Mouse (Mus musculus) midbrain, postnatal 0 days (tissue): ENCODE measurements around the gene Tcp11. TPM values are rescaled to one million over a fixed set of nuclear protein-coding genes. Genes with fewer than 3 reads are reported as not detected.

Experiments used
- ATAC-seq: fragments of 200-750 bp; cut with Nextera tagmentation; 2 replicates; pipeline ENCODE4 v1.8.0; 2017; ENCODE audit warnings: moderate number of reproducible peaks, mild to moderate bottlenecking, moderate TSS enrichment, moderate library complexity; ENCODE audit not compliant: low FRiP score
- DNase-seq: peaks from one replicate; pipeline ENCODE4 v3.0.0-alpha.2; 2015; ENCODE audit warnings: low spot score
- H3K27ac ChIP-seq: fragments of 300-500 bp; sonication (generic); 2 replicates; pipeline ENCODE4 v1.5.1; 2014; ENCODE audit warnings: low read depth, mild to moderate bottlenecking, low read length, mixed read lengths
- H3K27me3 ChIP-seq: fragments of 300-500 bp; sonication (generic); 2 replicates; pipeline ENCODE4 v1.6.1; 2014; ENCODE audit warnings: low read length, control low read depth, mixed read lengths; ENCODE audit not compliant: insufficient read depth
- H3K36me3 ChIP-seq: fragments of 300-500 bp; sonication (generic); 2 replicates; pipeline ENCODE4 v1.6.1; 2014; ENCODE audit warnings: low read length, control low read depth, mixed read lengths; ENCODE audit not compliant: insufficient read depth
- H3K4me1 ChIP-seq: fragments of 300-500 bp; sonication (generic); 2 replicates; pipeline ENCODE4 v1.6.1; 2014; ENCODE audit warnings: mild to moderate bottlenecking, control low read depth, antibody characterized with exemption, low read length, mixed read lengths; ENCODE audit not compliant: insufficient read depth
- H3K4me2 ChIP-seq: fragments of 300-500 bp; sonication (generic); 2 replicates; pipeline ENCODE4 v1.6.1; 2014; ENCODE audit warnings: low read depth, mild to moderate bottlenecking, low read length, mixed read lengths; ENCODE audit not compliant: poor library complexity, severe bottlenecking
- H3K4me3 ChIP-seq: fragments of 300-500 bp; sonication (generic); 2 replicates; pipeline ENCODE4 v1.5.1; 2014; ENCODE audit warnings: low read depth, mild to moderate bottlenecking, low read length, moderate library complexity
- H3K9ac ChIP-seq: fragments of 300-500 bp; sonication (generic); replicated peaks from 2 replicates; pipeline ENCODE4 v1.6.1; 2014; ENCODE audit warnings: mild to moderate bottlenecking, low read length, moderate library complexity, mixed read lengths; ENCODE audit not compliant: poor library complexity, severe bottlenecking
- H3K9me3 ChIP-seq: fragments of 300-500 bp; sonication (generic); 2 replicates; pipeline ENCODE4 v1.6.1; 2016; ENCODE audit warnings: low read length, control low read depth
- CTCF ChIP-seq: IDR thresholded peaks from 2 replicates; pipeline ENCODE4 v1.5.1; 2016; ENCODE audit warnings: antibody characterized with exemption, mild to moderate bottlenecking
- WGBS: fragments of 180-500 bp; shearing (Covaris S2); extraction: QIAGEN DNeasy Blood & Tissue Kit; methylation state at CpG from one replicate; pipeline ENCODE4 v1.1.7; 2014; 5-methylcytosine and 5-hydroxymethylcytosine counted together
- polyA plus RNA-seq: library from polyadenylated mRNA; unstranded; fragments of >200 nt; fragmentation: Nextera tagmentation; extraction: Ambion mirVana; gene quantifications from 2 replicates; pipeline ENCODE4 v1.2.1, GENCODE M21; 2015
- total RNA-seq: library from RNA; depleted of rRNA; stranded (reverse); fragments of >200 nt; gene quantifications from 2 replicates; pipeline ENCODE4 v1.2.3, GENCODE M21; 2014

The Tcp11 gene
- total and polyA plus RNA-seq, 2 experiments from 2014 or later: 2.5 to 8.2 TPM

GRCm38 (mm10) chr17:28082863-28083262 lies 2.4 kb upstream of the Tcp11 start:
- TF ChIP-seq CTCF: no peak

GRCm38 (mm10) chr17:28081856-28082255 lies 1.4 kb upstream of the Tcp11 start:
- no peaks in the 10 kb centered on the region for H3K4me1 ChIP-seq
- TF ChIP-seq CTCF: no peak
- H3K36me3 ChIP-seq: no peaks in the 10 kb centered on the region
- 93% methylated on average over 7 of the region's 7 CpGs for WGBS
- H3K4me2 ChIP-seq: no peak overlapping the region
- H3K9ac ChIP-seq: no peak overlapping the region
- ATAC-seq (no peak), DNase-seq (no peak)
- no peak overlapping the region for H3K4me3 ChIP-seq
- no peaks in the 10 kb centered on the region for H3K27me3 ChIP-seq
- no peaks in the 10 kb centered on the region for H3K9me3 ChIP-seq
- H3K27ac ChIP-seq: no peak overlapping the region

More at GRCm38 (mm10) chr17:28082863-28083262, 2.4 kb upstream of the Tcp11 start:
- 79% methylated on average over 13 of the region's 13 CpGs for WGBS
- DNase-seq: no peak
- Histone ChIP-seq H3K4me1 (0 out of 2 replicates have a peak, but pooled peaks cover 4% of the 10 kb centered on the region), H3K4me2 (no peak overlapping the region), H3K27me3 (no peaks in the 10 kb centered on the region), H3K27ac (no peak overlapping the region), H3K9me3 (no peaks in the 10 kb centered on the region), H3K36me3 (no peaks in the 10 kb centered on the region), H3K9ac (no peak overlapping the region), H3K4me3 (no peak overlapping the region)
- no peak for ATAC-seq

GRCm38 (mm10) chr17:28081385-28081784 lies 946 bp upstream of the Tcp11 start:
- WGBS: 47% methylated on average over 9 of the region's 9 CpGs
- TF ChIP-seq CTCF: peak; percentile 76
- no peak for ATAC-seq

GRCm38 (mm10) chr17:28080817-28081165 lies 352 bp upstream of the Tcp11 start:
- DNase-seq (no peak), ATAC-seq (peak; percentile 36; the same call in 1 of the 2 replicates)
- Histone ChIP-seq H3K27me3 (no peaks in the 10 kb centered on the region), H3K9me3 (no peaks in the 10 kb centered on the region), H3K4me3 (peak overlapping the region; percentile 62; the same call in 1 of the 2 replicates), H3K4me2 (peak overlapping the region; percentile 98), H3K27ac (no peak overlapping the region), H3K36me3 (no peaks in the 10 kb centered on the region), H3K4me1 (no peaks in the 10 kb centered on the region), H3K9ac (no peak overlapping the region)
- no peak for TF ChIP-seq CTCF
- WGBS: 9% methylated on average over 9 of the region's 9 CpGs

More at GRCm38 (mm10) chr17:28081385-28081784, 946 bp upstream of the Tcp11 start:
- no peaks in the 10 kb centered on the region for H3K27me3 ChIP-seq
- no peak overlapping the region for H3K9ac ChIP-seq
- H3K27ac ChIP-seq: no peak overlapping the region
- H3K4me3 ChIP-seq: no peak overlapping the region
- H3K36me3 ChIP-seq: no peaks in the 10 kb centered on the region
- no peaks in the 10 kb centered on the region for H3K4me1 ChIP-seq
- H3K4me2 ChIP-seq: no peak overlapping the region
- no peaks in the 10 kb centered on the region for H3K9me3 ChIP-seq
- no peak for DNase-seq

- TF ChIP-seq CTCF: peak; percentile 91
- Histone ChIP-seq H3K9ac (peak overlapping the region; percentile 70), H3K4me3 (peak overlapping the region; percentile 62), H3K27ac (no peak overlapping the region), H3K4me1 (no peaks in the 10 kb centered on the region), H3K27me3 (no peaks in the 10 kb centered on the region), H3K36me3 (no peaks in the 10 kb centered on the region), H3K4me2 (peak overlapping the region; percentile 98), H3K9me3 (no peaks in the 10 kb centered on the region)
- ATAC-seq (peak; percentile 74), DNase-seq (peak; percentile 93)
- WGBS: 1% methylated on average over 25 of the region's 25 CpGs
Measured at GRCm38 (mm10) chr17:28079618-28080017, 821 bp downstream of the Tcp11 start.

GRCm38 (mm10) chr17:28078028-28078427 lies 2.4 kb downstream of the Tcp11 start:
- no peak overlapping the region for H3K4me3 ChIP-seq
- H3K36me3 ChIP-seq: no peaks in the 10 kb centered on the region
- H3K9me3 ChIP-seq: no peaks in the 10 kb centered on the region
- no peak for TF ChIP-seq CTCF
- no peaks in the 10 kb centered on the region for H3K4me1 ChIP-seq
- no peak for DNase-seq
- H3K27ac ChIP-seq: no peak overlapping the region
- H3K27me3 ChIP-seq: no peaks in the 10 kb centered on the region
- no peak overlapping the region for H3K9ac ChIP-seq
- 86% methylated on average over 9 of the region's 9 CpGs for WGBS
- ATAC-seq: no peak
- no peak overlapping the region for H3K4me2 ChIP-seq
